Mouse (Mus musculus): ENCODE measurements at regions not wholly inside any gene's neighbourhood (a gene's known extent, or its start where the extent isn't known, plus 50 kb on each side); places are given as distances from the start of the nearest gene placed in this dataset.

DNA sequence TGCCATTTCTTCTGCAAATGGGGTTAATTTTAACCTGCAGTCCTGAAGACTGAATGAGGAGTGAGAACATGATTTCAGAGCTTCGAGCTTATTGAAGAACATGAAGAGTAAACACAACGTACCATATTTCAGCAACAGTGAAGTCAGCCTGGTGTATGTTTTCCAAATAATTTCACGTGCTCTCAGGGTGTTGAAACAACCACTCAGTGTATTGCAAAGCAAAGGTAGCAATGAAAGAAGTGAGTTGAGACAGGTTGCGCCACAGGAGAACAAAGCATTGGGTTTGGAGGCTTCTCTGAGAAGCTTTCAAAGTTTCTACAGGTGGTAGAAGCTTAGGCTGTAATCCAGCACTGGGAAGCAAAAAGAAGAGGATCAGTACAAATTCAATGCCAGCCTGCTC, 251.7 kb downstream of the Rassf9 start:
- Histone ChIP-seq H3K4me2 (replicated peaks; ENCODE audit: low read depth, low read length) (no peak overlapping the region), H3K27me3 (ENCODE audit: control insufficient read depth, insufficient read depth, low read length) (no peaks in the 10 kb centered on the region), H3K9ac (ENCODE audit: low read depth, low read length) (no peak overlapping the region), H3K4me1 (replicated peaks; ENCODE audit: control insufficient read depth, insufficient read depth, low read length) (no peaks in the 10 kb centered on the region), H3K9me3 (ENCODE audit: control insufficient read depth, low read length) (no peaks in the 10 kb centered on the region), H3K36me3 (ENCODE audit: control insufficient read depth, insufficient read depth, low read length) (no peaks in the 10 kb centered on the region), H3K27ac (ENCODE audit: low read depth, low read length) (no peak overlapping the region), H3K4me3 (ENCODE audit: low read depth, low read length) (no peak overlapping the region)
- WGBS = 81% methylated on average over 4 of the region's 4 CpGs
- DNase-seq (ENCODE audit: low spot score) (no peak), ATAC-seq (ENCODE audit: low FRiP score) (no peak)

DNA sequence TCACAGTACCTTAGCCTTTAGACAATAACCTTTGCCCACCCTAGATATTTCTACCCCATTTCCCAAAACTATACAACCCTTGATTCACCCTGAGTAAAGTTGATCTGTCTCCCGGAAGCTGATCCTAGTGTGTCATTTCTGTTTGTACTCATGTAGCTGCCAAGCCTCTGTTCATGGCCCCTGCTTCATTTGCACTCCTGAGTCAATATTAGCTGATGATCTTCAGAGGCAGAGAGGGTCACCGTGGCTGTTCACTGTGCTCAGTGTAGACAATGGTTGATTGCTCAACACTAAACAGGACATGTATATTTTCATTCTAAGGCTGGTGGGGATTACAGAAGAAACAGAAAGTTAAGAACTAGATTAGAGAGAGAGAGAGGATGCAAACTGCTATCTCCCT, 250.4 kb downstream of the Rassf9 start:
- Histone ChIP-seq H3K9ac (ENCODE audit: low read depth, low read length) (no peak overlapping the region), H3K27ac (ENCODE audit: low read depth, low read length) (no peak overlapping the region), H3K36me3 (ENCODE audit: control insufficient read depth, insufficient read depth, low read length) (no peaks in the 10 kb centered on the region), H3K27me3 (ENCODE audit: control insufficient read depth, insufficient read depth, low read length) (no peaks in the 10 kb centered on the region), H3K4me1 (replicated peaks; ENCODE audit: control insufficient read depth, insufficient read depth, low read length) (no peaks in the 10 kb centered on the region), H3K4me3 (ENCODE audit: low read depth, low read length) (no peak overlapping the region), H3K9me3 (ENCODE audit: control insufficient read depth, low read length) (no peaks in the 10 kb centered on the region), H3K4me2 (replicated peaks; ENCODE audit: low read depth, low read length) (no peak overlapping the region)
- 76% methylated on average over 2 of the region's 2 CpGs for WGBS
- DNase-seq (ENCODE audit: low spot score) (no peak), ATAC-seq (ENCODE audit: low FRiP score) (no peak)

DNA sequence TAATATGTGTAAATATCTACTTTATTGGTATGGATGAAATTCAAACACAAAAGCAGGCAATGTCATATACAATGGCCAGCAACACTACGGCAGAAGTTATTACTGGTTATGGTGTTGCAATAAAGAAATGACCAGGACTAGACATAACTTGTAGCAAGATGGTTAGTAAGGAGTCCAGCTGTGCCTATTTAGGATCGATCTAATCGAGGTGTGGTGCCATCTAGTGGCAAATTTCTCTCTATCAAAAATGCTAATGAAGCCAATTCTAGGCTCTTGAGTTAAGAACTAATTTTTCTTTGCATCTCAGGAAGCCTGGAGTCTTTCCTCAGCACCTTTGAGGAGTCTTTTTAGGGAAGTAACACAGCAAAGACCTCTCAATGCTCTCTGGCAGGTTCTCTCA, 223.2 kb downstream of the Rassf9 start:
- Histone ChIP-seq H3K27me3 (ENCODE audit: control insufficient read depth, insufficient read depth, low read length) (no peaks in the 10 kb centered on the region), H3K9me3 (ENCODE audit: control insufficient read depth, low read length) (no peaks in the 10 kb centered on the region), H3K36me3 (ENCODE audit: control insufficient read depth, insufficient read depth, low read length) (no peaks in the 10 kb centered on the region), H3K4me3 (ENCODE audit: low read depth, low read length) (no peak overlapping the region), H3K4me2 (replicated peaks; ENCODE audit: low read depth, low read length) (no peak overlapping the region), H3K27ac (ENCODE audit: low read depth, low read length) (no peak overlapping the region), H3K4me1 (replicated peaks; ENCODE audit: control insufficient read depth, insufficient read depth, low read length) (no peaks in the 10 kb centered on the region), H3K9ac (ENCODE audit: low read depth, low read length) (no peak overlapping the region)
- 0 out of 2 replicates have a peak, but pooled peaks have one; percentile 17 for ATAC-seq (ENCODE audit: low FRiP score)
- DNase-seq (ENCODE audit: low spot score) = peak; percentile 25
- 62% methylated on average over 3 of the region's 3 CpGs for WGBS

DNA sequence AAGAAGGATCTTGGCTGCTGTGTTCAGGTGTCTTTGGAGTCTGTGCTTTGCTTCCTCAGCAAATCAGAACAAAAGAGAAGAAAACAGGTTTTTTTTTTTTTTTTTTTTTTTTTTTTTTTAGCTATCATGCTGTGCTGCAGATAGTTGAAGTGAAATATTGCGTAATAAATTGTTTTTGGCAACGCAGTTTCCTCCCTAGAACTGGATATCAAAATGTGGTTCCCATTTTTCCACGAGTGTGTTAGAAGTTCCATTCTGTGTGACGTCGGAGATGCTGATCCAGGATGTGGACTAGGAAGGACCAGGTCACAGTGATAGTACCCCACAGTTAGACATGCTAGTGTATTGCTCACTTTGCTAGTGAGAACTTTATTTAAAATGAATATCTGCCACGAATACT, 220.4 kb downstream of the Rassf9 start:
- DNase-seq (ENCODE audit: low spot score) (no peak), ATAC-seq (ENCODE audit: low FRiP score) (no peak)
- Histone ChIP-seq H3K27ac (ENCODE audit: low read depth, low read length) (no peak overlapping the region), H3K9ac (ENCODE audit: low read depth, low read length) (no peak overlapping the region), H3K4me2 (replicated peaks; ENCODE audit: low read depth, low read length) (no peak overlapping the region), H3K4me1 (replicated peaks; ENCODE audit: control insufficient read depth, insufficient read depth, low read length) (no peaks in the 10 kb centered on the region), H3K36me3 (ENCODE audit: control insufficient read depth, insufficient read depth, low read length) (no peaks in the 10 kb centered on the region), H3K27me3 (ENCODE audit: control insufficient read depth, insufficient read depth, low read length) (no peaks in the 10 kb centered on the region), H3K4me3 (ENCODE audit: low read depth, low read length) (no peak overlapping the region), H3K9me3 (ENCODE audit: control insufficient read depth, low read length) (no peaks in the 10 kb centered on the region)
- 89% methylated on average over 6 of the region's 6 CpGs for WGBS

DNA sequence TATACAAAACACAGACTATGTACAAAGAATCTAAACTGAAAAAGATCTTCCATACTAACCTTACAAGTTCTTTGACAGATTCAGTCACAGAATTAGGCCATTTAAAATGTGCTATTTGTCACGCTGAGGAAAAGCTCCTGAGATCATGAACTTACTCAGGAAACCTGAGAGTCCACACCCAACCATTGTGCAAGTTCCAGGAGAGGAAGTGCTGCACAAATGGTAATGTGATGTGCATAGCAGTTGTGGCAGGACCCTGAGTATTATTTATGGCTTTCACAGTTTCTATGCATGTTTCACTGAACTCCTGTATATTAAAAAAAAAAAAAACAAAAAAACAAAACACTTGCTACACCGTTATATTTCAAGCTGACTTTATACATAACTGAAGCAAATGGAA, 200.2 kb downstream of the Rassf9 start:
- 81% methylated on average over 2 of the region's 2 CpGs for WGBS
- H3K4me3 ChIP-seq (ENCODE audit: low read depth, low read length) = no peak overlapping the region
- DNase-seq (ENCODE audit: low spot score) = no peak

DNA sequence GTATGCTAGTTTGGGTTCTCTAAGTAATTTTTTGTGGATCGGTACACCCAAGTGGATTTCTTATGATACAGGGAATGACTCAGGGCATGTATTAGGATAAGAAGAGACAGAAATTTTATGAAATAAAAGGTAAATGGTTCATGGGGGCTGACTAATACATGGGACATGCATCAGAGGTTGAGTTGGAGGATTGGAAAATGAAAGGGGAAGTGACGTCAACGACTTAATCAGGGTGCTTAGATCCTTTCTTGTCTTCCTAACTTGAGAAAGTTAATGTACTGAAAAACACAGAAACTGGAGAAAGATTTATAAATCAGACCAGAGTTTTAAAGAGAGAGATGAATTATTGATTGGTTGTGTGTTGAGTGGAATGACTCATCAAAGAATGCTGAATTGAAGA, 193.8 kb downstream of the Rassf9 start:
- H3K27ac ChIP-seq (ENCODE audit: low read depth, low read length) = no peak overlapping the region
- H3K9me3 ChIP-seq (ENCODE audit: control insufficient read depth, low read length) = no peaks in the 10 kb centered on the region
- no peak overlapping the region for H3K9ac ChIP-seq (ENCODE audit: low read depth, low read length)
- 95% methylated on average over 3 of the region's 3 CpGs for WGBS
- DNase-seq (ENCODE audit: low spot score) = no peak
- no peak overlapping the region for H3K4me3 ChIP-seq (ENCODE audit: low read depth, low read length)
- no peaks in the 10 kb centered on the region for H3K36me3 ChIP-seq (ENCODE audit: control insufficient read depth, insufficient read depth, low read length)
- no peak for ATAC-seq (ENCODE audit: low FRiP score)
- no peaks in the 10 kb centered on the region for H3K4me1 ChIP-seq (replicated peaks; ENCODE audit: control insufficient read depth, insufficient read depth, low read length)
- no peaks in the 10 kb centered on the region for H3K27me3 ChIP-seq (ENCODE audit: control insufficient read depth, insufficient read depth, low read length)
- no peak overlapping the region for H3K4me2 ChIP-seq (replicated peaks; ENCODE audit: low read depth, low read length)

More for the DNA sequence above, 200.2 kb downstream of the Rassf9 start:
- Histone ChIP-seq H3K36me3 (ENCODE audit: control insufficient read depth, insufficient read depth, low read length) (no peaks in the 10 kb centered on the region), H3K27me3 (ENCODE audit: control insufficient read depth, insufficient read depth, low read length) (no peaks in the 10 kb centered on the region), H3K4me1 (replicated peaks; ENCODE audit: control insufficient read depth, insufficient read depth, low read length) (no peaks in the 10 kb centered on the region), H3K27ac (ENCODE audit: low read depth, low read length) (no peak overlapping the region), H3K4me2 (replicated peaks; ENCODE audit: low read depth, low read length) (no peak overlapping the region), H3K9ac (ENCODE audit: low read depth, low read length) (no peak overlapping the region), H3K9me3 (ENCODE audit: control insufficient read depth, low read length) (no peaks in the 10 kb centered on the region)
- ATAC-seq (ENCODE audit: low FRiP score) = no peak

DNA sequence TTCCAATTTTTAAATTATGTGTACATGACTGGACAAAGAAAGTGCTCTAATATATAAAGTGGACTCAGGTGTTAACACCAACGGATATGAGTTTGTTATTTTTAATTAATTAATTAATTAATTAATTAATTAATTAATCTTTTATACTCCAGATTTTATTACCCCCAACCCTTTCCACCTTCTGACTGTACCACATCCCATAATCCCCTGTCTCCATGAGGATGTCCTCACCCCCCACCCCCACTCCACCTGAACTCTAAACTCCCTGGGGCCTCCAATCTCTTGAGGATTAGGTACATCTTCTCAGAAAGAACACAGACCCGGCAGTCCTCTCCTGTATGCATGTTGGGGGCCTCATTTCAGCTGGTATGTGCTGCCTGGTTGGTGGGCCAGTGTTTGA, 182.8 kb downstream of the Rassf9 start:
- Histone ChIP-seq H3K4me3 (ENCODE audit: low read depth, low read length) (no peak overlapping the region), H3K36me3 (ENCODE audit: control insufficient read depth, insufficient read depth, low read length) (no peaks in the 10 kb centered on the region), H3K4me1 (replicated peaks; ENCODE audit: control insufficient read depth, insufficient read depth, low read length) (no peaks in the 10 kb centered on the region), H3K27ac (ENCODE audit: low read depth, low read length) (no peak overlapping the region), H3K9me3 (ENCODE audit: control insufficient read depth, low read length) (no peaks in the 10 kb centered on the region), H3K9ac (ENCODE audit: low read depth, low read length) (no peak overlapping the region), H3K27me3 (ENCODE audit: control insufficient read depth, insufficient read depth, low read length) (no peaks in the 10 kb centered on the region), H3K4me2 (replicated peaks; ENCODE audit: low read depth, low read length) (no peak overlapping the region)
- DNase-seq (ENCODE audit: low spot score) (no peak), ATAC-seq (ENCODE audit: low FRiP score) (no peak)
- WGBS = 73% methylated on average over 2 of the region's 2 CpGs

DNA sequence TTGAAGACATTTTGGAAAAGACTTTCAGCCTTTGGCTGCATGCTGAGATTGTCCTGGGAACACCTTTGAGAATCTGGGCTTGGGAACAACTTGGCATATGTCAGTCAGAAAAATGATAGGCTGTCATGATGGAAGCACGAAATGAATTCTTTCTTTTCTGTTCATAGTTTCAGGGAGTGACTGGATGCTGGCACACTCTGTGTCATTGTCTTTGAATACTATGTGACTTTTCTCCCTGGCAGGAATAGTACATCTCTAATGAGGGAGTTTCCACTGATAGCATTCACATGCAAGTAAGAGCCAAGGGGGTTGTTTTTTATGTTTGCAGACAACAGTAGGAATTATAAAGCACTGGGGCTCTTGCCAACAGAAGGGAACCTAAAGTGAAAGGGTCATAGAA, 177.9 kb downstream of the Rassf9 start:
- H3K36me3 ChIP-seq (ENCODE audit: control insufficient read depth, insufficient read depth, low read length) = no peaks in the 10 kb centered on the region
- no peak overlapping the region for H3K4me3 ChIP-seq (ENCODE audit: low read depth, low read length)
- no peaks in the 10 kb centered on the region for H3K4me1 ChIP-seq (replicated peaks; ENCODE audit: control insufficient read depth, insufficient read depth, low read length)
- no peak overlapping the region for H3K9ac ChIP-seq (ENCODE audit: low read depth, low read length)
- H3K27me3 ChIP-seq (ENCODE audit: control insufficient read depth, insufficient read depth, low read length) = no peaks in the 10 kb centered on the region
- WGBS = 45% methylated on average over 1 of the region's 1 CpGs
- no peak overlapping the region for H3K4me2 ChIP-seq (replicated peaks; ENCODE audit: low read depth, low read length)
- H3K27ac ChIP-seq (ENCODE audit: low read depth, low read length) = no peak overlapping the region
- no peaks in the 10 kb centered on the region for H3K9me3 ChIP-seq (ENCODE audit: control insufficient read depth, low read length)
- no peak for ATAC-seq (ENCODE audit: low FRiP score)
- DNase-seq (ENCODE audit: low spot score) = no peak

DNA sequence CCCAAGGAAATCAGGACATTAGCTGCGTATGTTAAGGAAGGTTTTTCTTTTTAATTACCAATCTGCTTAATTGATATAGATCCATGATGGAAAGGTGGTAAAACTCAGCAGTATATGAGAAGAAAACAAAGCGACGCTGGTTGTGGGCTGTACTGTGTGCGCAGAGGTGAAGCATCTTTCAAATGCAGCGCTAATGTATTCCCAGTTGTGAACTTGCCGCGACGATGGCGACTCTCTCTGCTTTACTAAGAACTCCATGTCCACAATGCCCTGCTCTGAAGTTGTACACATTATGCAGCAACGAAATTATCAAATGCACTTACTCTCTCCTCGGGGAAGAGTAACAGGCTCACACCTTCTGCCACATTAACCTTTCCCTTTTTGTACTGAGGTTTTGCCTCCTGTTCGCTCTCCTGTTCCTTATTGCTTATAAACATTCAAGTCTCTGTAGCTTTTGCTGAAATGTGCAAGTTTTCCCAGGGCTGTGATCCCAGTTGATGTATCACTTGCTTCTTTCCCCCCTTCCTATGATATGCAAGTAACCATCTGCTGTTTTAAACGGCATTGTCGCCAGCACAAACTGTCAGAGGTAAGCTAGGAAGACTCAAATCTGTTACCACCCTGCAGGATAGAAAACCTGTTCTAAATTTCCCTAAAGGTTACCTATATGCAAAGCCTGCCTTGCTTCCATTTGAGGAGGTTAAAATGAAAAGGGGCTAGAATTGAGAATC, 174.8 kb downstream of the Rassf9 start:
- Histone ChIP-seq H3K9ac (ENCODE audit: low read depth, low read length) (no peak overlapping the region), H3K9me3 (ENCODE audit: control insufficient read depth, low read length) (no peaks in the 10 kb centered on the region), H3K36me3 (ENCODE audit: control insufficient read depth, insufficient read depth, low read length) (no peaks in the 10 kb centered on the region), H3K27me3 (ENCODE audit: control insufficient read depth, insufficient read depth, low read length) (no peaks in the 10 kb centered on the region), H3K4me3 (ENCODE audit: low read depth, low read length) (no peak overlapping the region), H3K4me2 (replicated peaks; ENCODE audit: low read depth, low read length) (no peak overlapping the region), H3K27ac (ENCODE audit: low read depth, low read length) (no peak overlapping the region), H3K4me1 (replicated peaks; ENCODE audit: control insufficient read depth, insufficient read depth, low read length) (no peaks in the 10 kb centered on the region)
- no peak for DNase-seq (ENCODE audit: low spot score)
- WGBS = 77% methylated on average over 14 of the region's 14 CpGs
- ATAC-seq (ENCODE audit: low FRiP score) = no peak

All from hindbrain, embryonic 11.5 days (tissue).